In genomic region chr16:97135003-97135827, GRCm38 (mm10) we compare ENCODE assay signal across 28 mouse cellular contexts. TPM values are rescaled to one million over a fixed set of nuclear protein-coding genes. Genes with fewer than 3 reads are reported as not detected.
A peak's percentile ranks its signal among the peaks of the same experiment; 100 is the strongest.
DNase-seq lines count a peak whose midpoint lies in the region; ATAC-seq and TF ChIP-seq lines count a peak whose summit lies in the region.
"Had no signal": no experiment of that assay in that cellular context is flagged by ENCODE, and none has a peak within 500 bp of the region (broad histone marks: within the 10 kb centered on the region; RNA-seq: fewer than 3 reads in every experiment).

No protein-coding gene starts in this region.

- DNase-seq in frontal cortex, postnatal 36 days (ENCODE audit: low spot score in 2 of 2), result no peak
- peak; percentile 13 to 34 for DNase-seq in layer of hippocampus, postnatal 14 days (ENCODE audit: low spot score in 2 of 2)
- DNase-seq in layer of hippocampus, postnatal 36 days, result no peak
- peak; percentile 47 for DNase-seq in brain, embryonic 14.5 days (ENCODE audit: low read depth)
- DNase-seq in forebrain, postnatal 0 days, result peak; percentile 74
- DNase-seq in heart, adult 18-20 months, result no peak
- DNase-seq: adrenal gland, postnatal 25 days; B cell, adult 2 months; cerebellum, adult 2 months; cerebellum, postnatal 14 days; gastrocnemius, postnatal 10 days; heart, postnatal 14 days; kidney, adult 9 months; kidney, postnatal 14 days; lung, embryonic 14.5 days; lung, postnatal 14 days; right cerebral cortex, postnatal 25 days; thymus, postnatal 25 days had no signal

- no peak overlapping the region for H3K9ac ChIP-seq in forebrain, postnatal 0 days
- H3K9ac ChIP-seq: hindbrain, embryonic 12.5 days; limb, embryonic 12.5 days; liver, embryonic 15.5 days; lung, embryonic 14.5 days; neural tube, embryonic 15.5 days; stomach, embryonic 15.5 days had no signal

- no peak for TF ChIP-seq POLR2A in brain, embryonic 14.5 days (IDR thresholded peaks at IDR 0.05; ENCODE audit: borderline replicate concordance, extremely low read depth, insufficient read depth, insufficient read length, poor library complexity, severe bottlenecking)

- WGBS in forebrain, postnatal 0 days, result 45% methylated on average over 10 of the region's 10 CpGs

- H3K9me3 ChIP-seq in forebrain, postnatal 0 days (ENCODE audit: low read length), result no peaks in the 10 kb centered on the region
- H3K9me3 ChIP-seq: hindbrain, embryonic 12.5 days; liver, embryonic 15.5 days; neural tube, embryonic 15.5 days; stomach, embryonic 15.5 days had no signal

- TF ChIP-seq CTCF in brain, embryonic 14.5 days (IDR thresholded peaks at IDR 0.05; ENCODE audit: borderline replicate concordance, extremely low read depth, insufficient read depth, insufficient read length), result no peak
- no peak for TF ChIP-seq CTCF in forebrain, postnatal 0 days (IDR thresholded peaks at IDR 0.05; ENCODE audit: low read depth)

- H3K4me1 ChIP-seq in forebrain, postnatal 0 days (ENCODE audit: insufficient read depth), result no peaks in the 10 kb centered on the region; the same call in 1 of the 2 replicates
- H3K4me1 ChIP-seq: hindbrain, embryonic 12.5 days; limb, embryonic 12.5 days; liver, embryonic 15.5 days; neural tube, embryonic 15.5 days; stomach, embryonic 15.5 days had no signal

- no peaks in the 10 kb centered on the region for H3K27me3 ChIP-seq in forebrain, postnatal 0 days (ENCODE audit: insufficient read depth, low read length)
- H3K27me3 ChIP-seq: hindbrain, embryonic 12.5 days; limb, embryonic 12.5 days; liver, embryonic 15.5 days; neural tube, embryonic 15.5 days; stomach, embryonic 15.5 days had no signal

- H3K4me2 ChIP-seq in forebrain, postnatal 0 days (ENCODE audit: low read depth), result no peak overlapping the region
- H3K4me2 ChIP-seq: hindbrain, embryonic 12.5 days; limb, embryonic 12.5 days; liver, embryonic 15.5 days; lung, embryonic 14.5 days; neural tube, embryonic 15.5 days; stomach, embryonic 15.5 days had no signal

- ATAC-seq in frontal cortex, adult (ENCODE audit: low TSS enrichment), result peak; percentile 55; the same call in 1 of the 2 replicates
- peak; percentile 89 for ATAC-seq in forebrain, postnatal 0 days
- ATAC-seq: intestine, postnatal 0 days had no signal

- H3K36me3 ChIP-seq in forebrain, postnatal 0 days (ENCODE audit: insufficient read depth), result no peaks in the 10 kb centered on the region
- H3K36me3 ChIP-seq: hindbrain, embryonic 12.5 days; limb, embryonic 12.5 days; liver, embryonic 15.5 days; neural tube, embryonic 15.5 days; stomach, embryonic 15.5 days had no signal

- H3K27ac ChIP-seq in forebrain, postnatal 0 days (ENCODE audit: low read depth, low read length), result peak overlapping the region; percentile 85
- H3K27ac ChIP-seq: hindbrain, embryonic 12.5 days; left cerebral cortex, adult 2 months; limb, embryonic 12.5 days; liver, embryonic 15.5 days; neural tube, embryonic 15.5 days; stomach, embryonic 15.5 days had no signal

- no peak overlapping the region for H3K4me3 ChIP-seq in forebrain, postnatal 0 days (ENCODE audit: low read depth, low read length)
- H3K4me3 ChIP-seq: hindbrain, embryonic 12.5 days; left cerebral cortex, adult 2 months; limb, embryonic 12.5 days; liver, embryonic 15.5 days; neural tube, embryonic 15.5 days; stomach, embryonic 15.5 days had no signal

RNA-seq across cellular contexts. Expression of gene Dscam, which starts 35.3 kb away (rescaled TPM):
- 10 to 100 TPM; 45.6 to 50.1 TPM for total RNA-seq in layer of hippocampus, postnatal 14 days (2021)
- 10 to 100 TPM; 38.2 to 43.0 TPM for total RNA-seq in layer of hippocampus, postnatal 36 days (2021)
- 15.8 and 32.8 TPM in 2 replicates for polyA plus RNA-seq in brain, embryonic 14.5 days (2012; rRNA removed)
- 19.1 and 29.1 TPM in 2 replicates for total RNA-seq in forebrain, postnatal 0 days (2014; rRNA removed)
- 4.6 and 7.9 TPM in 2 replicates for polyA plus RNA-seq in forebrain, postnatal 0 days (2015; fragmentation: Nextera tagmentation; extraction: Ambion mirVana)
- under 1 TPM in 1 of 2 experiments, not detected in 1; 0.05 TPM for total RNA-seq in heart, adult 18-20 months (2021)
- total RNA-seq: liver, adult 2 months had no signal
- polyA plus RNA-seq: heart, embryonic 14.5 days; limb, embryonic 12.5 days; liver, adult 2 months; liver, embryonic 15.5 days; lung, embryonic 14.5 days had no signal

Comparison
In these comparisons a context has a peak if more than half of its experiments do, and no peak if none do; other contexts are left out.
1. DNase-seq: peak in layer of hippocampus, postnatal 14 days (2 of 2), brain, embryonic 14.5 days (single experiment) and forebrain, postnatal 0 days (single experiment); none in frontal cortex, postnatal 36 days (0 of 2), layer of hippocampus, postnatal 36 days (0 of 2) and heart, adult 18-20 months (0 of 2).
2. RNA of gene Dscam, which starts 35.3 kb away (total RNA-seq): 45.6 to 50.1 TPM in layer of hippocampus, postnatal 14 days, 38.2 to 43.0 TPM in layer of hippocampus, postnatal 36 days and 19.1 to 29.1 TPM in forebrain, postnatal 0 days; 0.05 TPM in heart, adult 18-20 months; every median in the first group is over 10 times any median in the second.